Mouse (Mus musculus) megakaryocyte, adult 5-6 weeks (primary cell): ENCODE measurements around the gene Gm20661. TPM values are rescaled to one million over a fixed set of nuclear protein-coding genes. Genes with fewer than 3 reads are reported as not detected.
A peak's percentile ranks its signal among the peaks of the same experiment; 100 is the strongest.

Source experiments
- ATAC-seq: 2 replicates; pipeline ENCODE4 v1.8.0; 2016; ENCODE audit warnings: mild to moderate bottlenecking, inconsistent platforms; ENCODE audit not compliant: poor library complexity, severe bottlenecking
- total RNA-seq, 2 experiments: library from RNA; stranded (forward) in 1 of 2; stranded (reverse) in 1 of 2; fragments of 153-499, 151-499 nt in 1 of 2; fragments of 221-1000, 200-1000 nt in 1 of 2; gene quantifications; 2 replicates each; pipeline versions ENCODE4 v1.2.3 to v1.2.4; 2015 to 2017

Gm20661 gene
- total RNA-seq (2015) = 0.18 TPM in 1 of 2 replicates, not detected in the other
- not detected in 2 replicates for total RNA-seq (2017)

- ATAC-seq = peak; percentile 36
These were observed at the start of gene Gm20661 for GRCm38 (mm10) chr9:107982681-107983346. TSS of gene Gm20661 (plus strand) at chr9:107983058.

GRCm38 (mm10) chr9:107934146-107934545 is 48.7 kb upstream of the Gm20661 start:
- ATAC-seq = no peak

GRCm38 (mm10) chr9:107935374-107935773 is 47.5 kb upstream of the Gm20661 start, which contains the start of gene Camkv:
TSS of gene Camkv (plus strand) at chr9:107935674.
- ATAC-seq = no peak

GRCm38 (mm10) chr9:107935790-107936214 is 47.1 kb upstream of the Gm20661 start:
- peak; percentile 40; the same call in 1 of the 2 replicates for ATAC-seq

GRCm38 (mm10) chr9:107936215-107936822 is 46.5 kb upstream of the Gm20661 start:
- no peak for ATAC-seq

- no peak for ATAC-seq
These were observed 46.0 kb upstream of the Gm20661 start for GRCm38 (mm10) chr9:107936831-107937230.

- no peak for ATAC-seq
These were observed 35.3 kb upstream of the Gm20661 start for GRCm38 (mm10) chr9:107947241-107948194.

- no peak for ATAC-seq
These were observed 33.5 kb upstream of the Gm20661 start for GRCm38 (mm10) chr9:107949184-107949921.

GRCm38 (mm10) chr9:107949922-107950235 is 33.0 kb upstream of the Gm20661 start, which contains the start of gene Traip:
TSS of gene Traip (plus strand) at chr9:107950136.
- no peak for ATAC-seq

- ATAC-seq = peak; percentile 95
These were observed 32.1 kb upstream of the Gm20661 start for GRCm38 (mm10) chr9:107950460-107951355.

- ATAC-seq = no peak
These were observed 27.1 kb upstream of the Gm20661 start for GRCm38 (mm10) chr9:107955613-107956289.

- no peak for ATAC-seq
These were observed 25.7 kb upstream of the Gm20661 start for GRCm38 (mm10) chr9:107957141-107957540.

GRCm38 (mm10) chr9:107959896-107960295 is 23.0 kb upstream of the Gm20661 start:
- ATAC-seq = no peak

- no peak for ATAC-seq
These were observed 21.9 kb upstream of the Gm20661 start for GRCm38 (mm10) chr9:107960928-107961327.

- ATAC-seq = no peak
These were observed 21.5 kb upstream of the Gm20661 start for GRCm38 (mm10) chr9:107961351-107961762.

- no peak for ATAC-seq
These were observed 21.0 kb upstream of the Gm20661 start for GRCm38 (mm10) chr9:107961881-107962280.

GRCm38 (mm10) chr9:107962916-107963315 is 19.9 kb upstream of the Gm20661 start:
- no peak for ATAC-seq

GRCm38 (mm10) chr9:107963700-107964099 is 19.2 kb upstream of the Gm20661 start:
- ATAC-seq = peak; percentile 91

- ATAC-seq = no peak
These were observed 18.2 kb upstream of the Gm20661 start for GRCm38 (mm10) chr9:107964681-107965080.
